Mouse (Mus musculus) spleen, adult 2 months (tissue): ENCODE measurements around the gene Fan1. TPM values are rescaled to one million over a fixed set of nuclear protein-coding genes. Genes with fewer than 3 reads are reported as not detected.
A peak's percentile ranks its signal among the peaks of the same experiment; 100 is the strongest.

Source experiments
- DNase-seq, 2 experiments: peaks; one replicate each; pipeline versions ENCODE4 v3.0.0 to v3.0.0-alpha.2; 2012 to 2021; ENCODE audit warnings: low spot score in 2 of 2, low read depth in 1 of 2
- H3K27ac ChIP-seq: fragments of 200-500 bp; 2 replicates; pipeline ENCODE4 v1.5.1; 2012; ENCODE audit warnings: low read length, inconsistent platforms; ENCODE audit not compliant: insufficient read depth
- H3K27me3 ChIP-seq: fragments of 200-500 bp; 2 replicates; pipeline ENCODE4 v1.6.1; 2012; ENCODE audit warnings: mild to moderate bottlenecking, moderate library complexity, low read length, inconsistent platforms; ENCODE audit not compliant: control insufficient read depth, insufficient read depth
- H3K36me3 ChIP-seq: fragments of 200-500 bp; 2 replicates; pipeline ENCODE4 v1.6.1; 2012; ENCODE audit warnings: mild to moderate bottlenecking, low read length, inconsistent platforms; ENCODE audit not compliant: control insufficient read depth, insufficient read depth
- H3K4me1 ChIP-seq: fragments of 200-500 bp; 2 replicates; pipeline ENCODE4 v1.6.1; 2011; ENCODE audit warnings: inconsistent platforms; ENCODE audit not compliant: control insufficient read depth, insufficient read depth, insufficient read length
- H3K4me3 ChIP-seq: fragments of 200-500 bp; 2 replicates; pipeline ENCODE4 v1.5.1; 2011; ENCODE audit warnings: mild to moderate bottlenecking, inconsistent platforms; ENCODE audit not compliant: insufficient read depth, insufficient read length; ENCODE audit errors: extremely low read depth
- CTCF ChIP-seq: fragments of 200-500 bp; IDR thresholded peaks from 2 replicates; pipeline ENCODE4 v1.5.1; 2011; ENCODE audit warnings: mild to moderate bottlenecking, inconsistent platforms; ENCODE audit not compliant: insufficient read depth, insufficient read length, insufficient replicate concordance; ENCODE audit errors: extremely low read depth
- POLR2A ChIP-seq: fragments of 200-500 bp; IDR thresholded peaks from 2 replicates; pipeline ENCODE4 v1.6.1; 2011; ENCODE audit warnings: low read depth, low read length, inconsistent platforms
- WGBS: fragments of 180-500 bp; shearing (Covaris S2); methylation state at CpG from one replicate; pipeline ENCODE4 v1.1.7; 2018; 5-methylcytosine and 5-hydroxymethylcytosine counted together
- polyA plus RNA-seq: library from polyadenylated mRNA; depleted of rRNA; stranded (reverse); fragments of >200 nt; gene quantifications from 2 replicates; pipeline ENCODE4 v1.2.3, GENCODE M21; 2012

The Fan1 gene
- polyA plus RNA-seq, 1 experiment = 1.5 TPM

DNA sequence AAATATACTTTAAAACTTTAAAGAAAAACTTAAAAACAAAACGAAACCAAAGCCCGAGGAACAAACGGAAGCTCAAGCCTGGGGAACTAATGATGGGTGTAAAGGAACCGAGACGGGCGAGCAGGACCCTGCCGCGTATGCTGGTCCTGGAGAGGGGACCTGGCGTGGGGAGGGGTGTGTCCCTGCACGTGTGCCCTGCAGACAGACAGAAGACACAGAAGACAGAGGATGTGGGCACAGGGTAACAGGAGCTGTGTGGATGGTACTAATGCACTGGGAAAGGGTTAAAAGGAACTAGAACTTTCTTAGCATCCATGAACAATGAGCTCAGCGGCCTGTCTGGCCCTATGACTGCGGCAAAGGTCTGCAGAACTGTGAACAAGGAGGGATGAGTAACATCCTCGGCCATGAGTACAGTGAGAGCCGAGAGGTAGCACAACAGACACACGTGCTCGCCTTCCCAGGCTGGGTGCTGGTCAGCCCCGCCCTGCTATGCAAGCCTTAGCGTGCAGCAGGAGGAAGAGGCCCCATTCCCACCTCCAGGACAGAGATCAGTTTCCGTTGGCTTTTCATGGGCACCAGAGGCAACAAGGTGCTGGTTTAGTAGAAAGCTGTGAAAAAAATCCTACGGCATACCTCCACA lies 13.8 kb downstream of the Fan1 start:
- no peaks in the 10 kb centered on the region for H3K27me3 ChIP-seq
- no peaks in the 10 kb centered on the region for H3K4me1 ChIP-seq
- H3K4me3 ChIP-seq = no peak overlapping the region
- WGBS = 92% methylated on average over 20 of the region's 20 CpGs
- no peak for DNase-seq
- no peak overlapping the region for H3K27ac ChIP-seq
- H3K36me3 ChIP-seq = peaks cover 28% of the 10 kb centered on the region
- TF ChIP-seq POLR2A (no peak), CTCF (no peak)

DNA sequence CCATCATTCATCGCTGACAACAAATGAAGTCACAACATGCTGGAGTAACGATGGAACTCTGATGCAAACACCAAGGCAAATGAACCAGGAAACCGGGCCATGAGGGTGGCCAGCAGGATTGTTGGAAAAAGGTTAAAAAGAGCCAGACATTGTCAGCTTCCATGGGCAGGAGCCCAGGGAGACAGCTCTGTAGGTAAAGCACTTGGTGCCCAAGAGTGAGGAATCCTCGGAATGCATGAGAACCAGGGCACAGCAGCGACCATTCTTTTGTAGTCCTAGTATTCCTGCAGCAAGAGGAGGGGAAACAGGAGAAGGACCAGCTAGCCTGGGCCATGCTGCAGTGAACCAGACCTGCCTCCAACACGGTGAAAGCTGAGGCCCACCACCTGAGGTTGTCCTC lies 15.2 kb downstream of the Fan1 start:
- H3K4me1 ChIP-seq = no peaks in the 10 kb centered on the region
- H3K27ac ChIP-seq = no peak overlapping the region
- no peak overlapping the region for H3K4me3 ChIP-seq
- WGBS = 97% methylated on average over 6 of the region's 6 CpGs
- H3K27me3 ChIP-seq = no peaks in the 10 kb centered on the region
- peaks cover 27% of the 10 kb centered on the region for H3K36me3 ChIP-seq
- no peak for DNase-seq
- TF ChIP-seq CTCF = no peak
- TF ChIP-seq POLR2A = no peak

DNA sequence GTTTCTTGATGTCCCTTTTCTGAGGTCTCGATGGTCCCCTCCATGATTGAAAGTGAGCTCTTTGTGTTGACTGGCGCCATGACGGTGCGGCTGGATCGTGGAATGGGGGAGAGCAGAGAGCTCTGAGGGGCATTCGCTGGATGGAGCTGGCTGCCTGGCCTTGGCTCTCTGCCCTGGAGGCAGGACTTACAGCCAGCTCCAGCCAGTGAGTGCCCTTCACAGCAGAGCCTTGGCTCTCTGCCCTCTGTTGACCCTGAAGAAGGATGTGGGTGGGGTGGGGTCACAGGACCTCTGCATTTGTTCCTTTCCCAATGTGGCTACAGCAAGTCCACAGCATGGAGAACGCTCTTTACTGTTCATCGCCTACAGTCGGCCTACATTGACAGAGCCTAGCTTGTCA lies 16.5 kb downstream of the Fan1 start:
- Histone ChIP-seq H3K36me3 (peaks cover 22% of the 10 kb centered on the region), H3K4me1 (no peaks in the 10 kb centered on the region), H3K27me3 (no peaks in the 10 kb centered on the region), H3K27ac (peak overlapping the region; percentile 83), H3K4me3 (no peak overlapping the region)
- peak in 1 of 2 experiments; percentile 12 for DNase-seq
- WGBS = 89% methylated on average over 9 of the region's 9 CpGs
- TF ChIP-seq POLR2A (no peak), CTCF (no peak)

DNA sequence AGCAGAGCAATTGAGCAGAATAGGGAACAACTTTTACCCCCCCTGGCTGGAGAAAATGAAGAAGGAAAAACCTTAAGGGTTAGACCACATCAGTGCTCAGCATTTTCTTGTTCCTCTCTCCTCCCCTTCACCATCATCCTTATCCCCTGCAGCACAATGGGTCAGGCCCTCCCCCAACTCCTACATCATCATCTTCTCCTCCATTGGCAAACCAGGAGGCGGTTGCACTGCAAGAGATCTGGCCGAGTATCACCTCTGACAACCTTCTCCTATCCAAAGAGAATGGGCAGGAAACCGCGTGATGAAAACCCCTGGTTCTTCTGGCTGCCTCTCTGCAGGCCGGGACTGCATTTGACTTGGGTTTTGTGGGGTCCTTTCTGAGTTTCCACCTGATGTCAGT lies 17.2 kb downstream of the Fan1 start:
- Histone ChIP-seq H3K4me3 (no peak overlapping the region), H3K27ac (0 out of 2 replicates have a peak overlapping the region, but pooled peaks have one; percentile 20), H3K27me3 (no peaks in the 10 kb centered on the region), H3K36me3 (peaks cover 17% of the 10 kb centered on the region), H3K4me1 (no peaks in the 10 kb centered on the region)
- DNase-seq = no peak
- WGBS = 83% methylated on average over 5 of the region's 5 CpGs
- TF ChIP-seq POLR2A (no peak), CTCF (no peak)

DNA sequence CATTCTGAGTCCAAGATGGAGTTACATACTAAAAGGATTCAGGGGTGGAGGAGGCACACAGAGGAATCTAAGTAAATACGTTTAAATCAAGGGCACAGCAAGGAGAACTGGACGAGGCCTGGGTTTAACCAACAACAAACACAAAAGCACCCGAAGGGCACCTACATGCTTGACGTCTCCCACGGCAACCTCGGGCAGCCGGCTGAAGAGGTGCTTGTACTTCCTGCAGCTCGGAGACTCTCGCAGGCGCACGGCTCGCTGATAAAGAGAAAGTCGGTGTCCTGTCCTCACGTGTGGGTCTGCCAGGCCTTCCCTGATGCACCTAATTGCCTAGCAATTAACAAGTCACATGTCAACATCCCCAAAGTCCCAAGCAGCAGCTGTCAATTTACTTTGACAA lies 19.7 kb downstream of the Fan1 start:
- Histone ChIP-seq H3K27ac (no peak overlapping the region), H3K36me3 (peaks cover 15% of the 10 kb centered on the region), H3K4me3 (no peak overlapping the region), H3K4me1 (no peaks in the 10 kb centered on the region), H3K27me3 (no peaks in the 10 kb centered on the region)
- DNase-seq = no peak
- WGBS = 94% methylated on average over 14 of the region's 14 CpGs
- TF ChIP-seq CTCF (no peak), POLR2A (no peak)

DNA sequence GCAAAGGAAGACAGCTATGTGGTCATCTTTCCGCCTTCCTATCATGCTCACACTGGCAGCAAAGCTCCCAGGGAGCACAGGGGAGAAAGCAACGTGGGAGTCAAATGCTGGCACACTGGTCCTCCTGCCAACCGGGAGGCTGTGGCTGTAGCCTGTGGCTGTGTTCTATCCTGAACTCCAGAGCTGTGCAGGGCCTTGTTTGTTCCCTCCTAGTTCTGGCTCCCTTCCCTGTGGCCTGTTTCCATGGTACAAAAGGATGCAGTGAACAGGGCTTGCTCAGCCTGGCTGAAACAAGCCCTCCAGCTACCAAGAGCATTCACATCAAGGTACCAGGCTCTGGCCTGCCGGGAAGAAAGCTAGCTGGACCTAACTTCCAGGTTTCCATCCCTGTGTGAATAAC lies 22.8 kb downstream of the Fan1 start:
- no peak overlapping the region for H3K4me3 ChIP-seq
- TF ChIP-seq CTCF (no peak), POLR2A (no peak)
- H3K36me3 ChIP-seq = peaks cover 13% of the 10 kb centered on the region
- no peak overlapping the region for H3K27ac ChIP-seq
- no peaks in the 10 kb centered on the region for H3K27me3 ChIP-seq
- 89% methylated on average over 4 of the region's 4 CpGs for WGBS
- no peaks in the 10 kb centered on the region for H3K4me1 ChIP-seq
- no peak for DNase-seq

DNA sequence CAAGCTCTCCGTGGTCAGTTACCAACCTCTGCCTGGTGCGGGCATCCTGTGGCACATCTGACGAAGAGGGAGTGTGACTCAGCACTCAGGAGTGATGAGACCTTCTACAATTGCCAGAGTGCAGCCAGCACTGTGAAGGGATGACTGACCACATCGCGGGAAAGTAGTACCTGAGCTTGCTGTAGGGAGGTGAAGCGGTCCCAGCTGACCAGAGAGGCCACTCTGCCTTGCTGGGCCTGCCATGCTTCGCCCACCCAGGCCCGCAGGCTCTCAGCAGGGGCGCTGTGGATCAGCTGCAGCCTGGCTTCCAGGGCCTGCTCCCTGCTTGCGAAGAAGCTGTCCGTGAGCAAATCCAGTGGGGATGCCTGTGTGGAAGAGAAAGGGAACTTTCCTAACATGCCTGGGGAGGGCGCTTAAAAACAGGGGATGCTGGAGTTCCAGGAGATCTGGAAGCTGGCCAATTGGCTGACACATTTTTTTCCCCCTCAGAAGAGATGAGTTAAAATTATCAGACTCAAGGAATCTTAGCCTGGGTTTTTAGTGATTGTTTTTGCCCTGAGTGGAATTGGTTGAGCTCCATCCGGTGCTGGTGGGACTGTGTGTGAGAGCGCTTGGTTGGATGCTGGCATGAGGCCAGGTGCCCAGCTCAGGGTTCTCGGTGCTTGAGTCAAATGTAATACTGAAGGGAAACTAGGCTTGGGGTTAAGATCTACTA lies 24.6 kb downstream of the Fan1 start:
- no peak overlapping the region for H3K27ac ChIP-seq
- peaks cover 11% of the 10 kb centered on the region for H3K36me3 ChIP-seq
- TF ChIP-seq POLR2A (no peak), CTCF (no peak)
- WGBS = 88% methylated on average over 15 of the region's 15 CpGs
- no peak overlapping the region for H3K4me3 ChIP-seq
- no peak for DNase-seq
- no peaks in the 10 kb centered on the region for H3K4me1 ChIP-seq
- no peaks in the 10 kb centered on the region for H3K27me3 ChIP-seq
